Mouse (Mus musculus) lung, postnatal 0 days (tissue): ENCODE measurements at regions not wholly inside any gene's neighbourhood (a gene's known extent, or its start where the extent isn't known, plus 50 kb on each side); places are given as distances from the start of the nearest gene placed in this dataset.

Experiments
- ATAC-seq: fragments of 200-750 bp; cut with Nextera tagmentation; 2 replicates; pipeline ENCODE4 v1.8.0; 2017; ENCODE audit warnings: moderate library complexity
- DNase-seq: peaks from one replicate; pipeline ENCODE4 v3.0.0-alpha.2; 2016; ENCODE audit warnings: low spot score
- H3K27ac ChIP-seq: fragments of 300-500 bp; sonication (generic); 2 replicates; pipeline ENCODE4 v1.5.1; 2014; ENCODE audit warnings: antibody characterized with exemption, mild to moderate bottlenecking, low read length, mixed read lengths
- H3K27me3 ChIP-seq: fragments of 300-500 bp; sonication (generic); replicated peaks from 2 replicates; pipeline ENCODE4 v1.6.1; 2014; ENCODE audit warnings: low read length, mixed read lengths; ENCODE audit not compliant: insufficient read depth
- H3K36me3 ChIP-seq: fragments of 300-500 bp; sonication (generic); 2 replicates; pipeline ENCODE4 v1.6.1; 2014; ENCODE audit warnings: low read length, mixed read lengths; ENCODE audit not compliant: insufficient read depth
- H3K4me1 ChIP-seq: fragments of 300-500 bp; sonication (generic); 2 replicates; pipeline ENCODE4 v1.6.1; 2014; ENCODE audit warnings: antibody characterized with exemption, low read depth, low read length, mixed read lengths; ENCODE audit not compliant: insufficient read depth
- H3K4me2 ChIP-seq: fragments of 300-500 bp; sonication (generic); replicated peaks from 2 replicates; pipeline ENCODE4 v1.6.1; 2014; ENCODE audit warnings: low read depth, mild to moderate bottlenecking, low read length, moderate library complexity, mixed read lengths
- H3K4me3 ChIP-seq: fragments of 300-500 bp; sonication (generic); 2 replicates; pipeline ENCODE4 v1.5.1; 2014; ENCODE audit warnings: low read depth, low read length
- H3K9ac ChIP-seq: fragments of 300-500 bp; sonication (generic); replicated peaks from 2 replicates; pipeline ENCODE4 v1.6.1; 2014; ENCODE audit warnings: low read depth, mild to moderate bottlenecking
- H3K9me3 ChIP-seq: fragments of 300-500 bp; sonication (generic); 2 replicates; pipeline ENCODE4 v1.6.1; 2016; ENCODE audit warnings: low read length, mixed read lengths
- CTCF ChIP-seq: IDR thresholded peaks from 2 replicates; pipeline ENCODE4 v1.5.1; 2016; ENCODE audit warnings: antibody characterized with exemption, mild to moderate bottlenecking
- EP300 ChIP-seq: IDR thresholded peaks from 2 replicates; pipeline ENCODE4 v1.6.1; 2016; ENCODE audit warnings: antibody characterized with exemption, mild to moderate bottlenecking, control low read depth
- WGBS: fragments of 180-500 bp; shearing (Covaris S2); extraction: QIAGEN DNeasy Blood & Tissue Kit; methylation state at CpG from one replicate; pipeline ENCODE4 v1.1.7; 2014; 5-methylcytosine and 5-hydroxymethylcytosine counted together

- ATAC-seq, result no peak
- H3K4me3 ChIP-seq, result no peak overlapping the region
These were observed 74.6 kb downstream of the Skor1 start for GRCm38 (mm10) chr9:63074023-63074750.

GRCm38 (mm10) chr9:63071032-63071431 lies 77.7 kb downstream of the Skor1 start:
- 19% methylated on average over 6 of the region's 6 CpGs for WGBS
- DNase-seq, result no peak
- no peak overlapping the region for H3K4me2 ChIP-seq
- no peaks in the 10 kb centered on the region for H3K9me3 ChIP-seq
- no peak overlapping the region for H3K4me3 ChIP-seq
- TF ChIP-seq CTCF, result no peak
- no peak for TF ChIP-seq EP300
- peaks cover 3% of the 10 kb centered on the region; the same call in 1 of the 2 replicates for H3K4me1 ChIP-seq
- no peaks in the 10 kb centered on the region for H3K27me3 ChIP-seq
- no peak overlapping the region for H3K27ac ChIP-seq
- H3K36me3 ChIP-seq, result no peaks in the 10 kb centered on the region
- no peak for ATAC-seq
- H3K9ac ChIP-seq, result no peak overlapping the region

More at GRCm38 (mm10) chr9:63074023-63074750, 74.6 kb downstream of the Skor1 start:
- whole genome bisulfite sequencing, result 7% methylated on average over 10 of the region's 10 CpGs
- Histone ChIP-seq H3K27ac (peak overlapping the region; percentile 71), H3K9ac (no peak overlapping the region), H3K4me1 (peaks cover 3% of the 10 kb centered on the region; the same call in 1 of the 2 replicates), H3K4me2 (peak overlapping the region; percentile 25; the same call in 1 of the 2 replicates), H3K27me3 (no peaks in the 10 kb centered on the region), H3K9me3 (no peaks in the 10 kb centered on the region), H3K36me3 (no peaks in the 10 kb centered on the region)
- TF ChIP-seq EP300 (no peak), CTCF (peak; percentile 19; the same call in 1 of the 2 replicates)
- peak; percentile 37 for DNase-seq

DNA sequence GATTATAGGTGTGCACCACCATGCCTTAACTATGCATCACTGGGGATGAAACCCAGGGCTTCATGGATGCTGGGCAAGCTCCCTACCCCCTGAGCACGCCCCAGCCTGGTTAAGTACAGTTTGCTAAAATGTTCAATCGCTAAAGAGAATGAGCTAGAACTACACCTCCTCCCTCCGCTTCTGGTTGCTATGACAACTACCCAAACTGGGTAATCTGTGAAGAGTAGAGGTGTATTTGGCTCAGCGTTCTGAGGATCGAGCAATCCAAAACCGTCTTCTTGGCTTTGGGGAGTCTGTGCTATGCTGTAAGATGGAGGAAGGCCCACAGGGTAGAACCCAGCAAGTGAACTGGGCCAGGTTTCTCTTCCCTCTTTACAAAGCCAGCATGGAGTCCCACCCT lies 78.8 kb downstream of the Skor1 start:
- ATAC-seq (no peak), DNase-seq (no peak)
- no peak overlapping the region for H3K27ac ChIP-seq
- TF ChIP-seq CTCF (no peak), EP300 (no peak)
- no peaks in the 10 kb centered on the region for H3K36me3 ChIP-seq
- peaks cover 3% of the 10 kb centered on the region; the same call in 1 of the 2 replicates for H3K4me1 ChIP-seq
- WGBS, result 55% methylated on average over 6 of the region's 6 CpGs
- H3K4me2 ChIP-seq, result no peak overlapping the region
- H3K27me3 ChIP-seq, result no peaks in the 10 kb centered on the region
- no peaks in the 10 kb centered on the region for H3K9me3 ChIP-seq
- H3K4me3 ChIP-seq, result no peak overlapping the region
- no peak overlapping the region for H3K9ac ChIP-seq

- no peak for ATAC-seq
- Histone ChIP-seq H3K4me1 (no peaks in the 10 kb centered on the region), H3K9me3 (no peaks in the 10 kb centered on the region; the same call in 1 of the 2 replicates), H3K4me3 (no peak overlapping the region), H3K9ac (no peak overlapping the region), H3K27me3 (no peaks in the 10 kb centered on the region), H3K27ac (no peak overlapping the region), H3K36me3 (no peaks in the 10 kb centered on the region), H3K4me2 (no peak overlapping the region)
- 76% methylated on average over 2 of the region's 2 CpGs for WGBS
- TF ChIP-seq EP300 (no peak), CTCF (peak; percentile 58)
- peak; percentile 34 for DNase-seq
These were observed 79.3 kb upstream of the Pias1 start for GRCm38 (mm10) chr9:63067054-63067406.

GRCm38 (mm10) chr9:63066384-63067053 lies 78.8 kb upstream of the Pias1 start:
- H3K4me1 ChIP-seq, result no peaks in the 10 kb centered on the region
- H3K9ac ChIP-seq, result no peak overlapping the region
- no peaks in the 10 kb centered on the region for H3K27me3 ChIP-seq
- H3K27ac ChIP-seq, result no peak overlapping the region
- H3K4me3 ChIP-seq, result no peak overlapping the region
- no peaks in the 10 kb centered on the region; the same call in 1 of the 2 replicates for H3K9me3 ChIP-seq
- no peak for ATAC-seq
- H3K4me2 ChIP-seq, result no peak overlapping the region
- 66% methylated on average over 10 of the region's 10 CpGs for whole genome bisulfite sequencing
- no peak for DNase-seq
- no peaks in the 10 kb centered on the region for H3K36me3 ChIP-seq
- TF ChIP-seq EP300 (no peak), CTCF (no peak)

DNA sequence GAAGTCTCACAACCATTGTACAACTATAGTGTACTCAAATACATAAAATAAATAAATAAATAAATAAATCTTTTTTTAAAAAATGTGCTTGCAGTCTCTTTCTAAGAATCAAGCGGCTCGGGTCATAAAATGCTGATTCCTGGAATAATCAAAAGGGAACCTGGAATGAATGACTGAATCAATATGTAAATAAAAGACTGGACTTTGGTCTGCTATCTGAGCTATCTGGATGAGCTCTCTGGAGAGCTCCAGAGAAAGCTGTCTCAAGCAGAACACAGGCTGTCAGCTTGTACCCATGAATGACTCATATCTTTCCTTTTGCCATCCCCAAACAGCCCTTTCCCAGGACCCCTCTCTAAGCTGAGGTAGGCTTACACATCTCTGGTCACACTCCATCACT lies 75.8 kb upstream of the Pias1 start:
- Histone ChIP-seq H3K4me3 (no peak overlapping the region), H3K9ac (no peak overlapping the region), H3K9me3 (no peaks in the 10 kb centered on the region; the same call in 1 of the 2 replicates), H3K36me3 (no peaks in the 10 kb centered on the region), H3K4me1 (0 out of 2 replicates have a peak, but pooled peaks cover 6% of the 10 kb centered on the region), H3K27me3 (no peaks in the 10 kb centered on the region), H3K4me2 (no peak overlapping the region), H3K27ac (no peak overlapping the region)
- 95% methylated on average over 2 of the region's 2 CpGs for WGBS
- TF ChIP-seq EP300, result no peak
- no peak for TF ChIP-seq CTCF
- ATAC-seq, result no peak
- no peak for DNase-seq
